Mouse (Mus musculus) kidney, postnatal 0 days (tissue): ENCODE measurements at regions not wholly inside any gene's neighbourhood (a gene's known extent, or its start where the extent isn't known, plus 50 kb on each side); places are given as distances from the start of the nearest gene placed in this dataset.

Experiments used
- ATAC-seq: fragments of 200-750 bp; cut with Nextera tagmentation; replicated peaks from 2 replicates; pipeline ENCODE4 v1.8.0; 2017; ENCODE audit warnings: low read depth, moderate number of reproducible peaks, moderate TSS enrichment, moderate library complexity; ENCODE audit not compliant: low FRiP score
- DNase-seq: peaks from one replicate; pipeline ENCODE4 v3.0.0-alpha.2; 2016; ENCODE audit warnings: low spot score
- H3K27ac ChIP-seq: fragments of 300-500 bp; sonication (generic); 2 replicates; pipeline ENCODE4 v1.5.1; 2014; ENCODE audit warnings: mild to moderate bottlenecking
- H3K27me3 ChIP-seq: fragments of 300-500 bp; sonication (generic); 2 replicates; pipeline ENCODE4 v1.6.1; 2014; ENCODE audit warnings: low read length, mixed read lengths; ENCODE audit not compliant: insufficient read depth
- H3K36me3 ChIP-seq: fragments of 300-500 bp; sonication (generic); 2 replicates; pipeline ENCODE4 v1.6.1; 2014; ENCODE audit warnings: low read length, mixed read lengths; ENCODE audit not compliant: insufficient read depth
- H3K4me1 ChIP-seq: fragments of 300-500 bp; sonication (generic); replicated peaks from 2 replicates; pipeline ENCODE4 v1.6.1; 2014; ENCODE audit warnings: antibody characterized with exemption, low read length, mixed read lengths; ENCODE audit not compliant: insufficient read depth
- H3K4me2 ChIP-seq: fragments of 300-500 bp; sonication (generic); 2 replicates; pipeline ENCODE4 v1.6.1; 2014; ENCODE audit warnings: mild to moderate bottlenecking, low read length, moderate library complexity, mixed read lengths
- H3K4me3 ChIP-seq: fragments of 300-500 bp; sonication (generic); replicated peaks from 2 replicates; pipeline ENCODE4 v1.5.1; 2014; ENCODE audit warnings: low read depth, low read length
- H3K9ac ChIP-seq: fragments of 300-500 bp; sonication (generic); 2 replicates; pipeline ENCODE4 v1.6.1; 2014; ENCODE audit warnings: low read depth, low read length
- H3K9me3 ChIP-seq: fragments of 300-500 bp; sonication (generic); replicated peaks from 2 replicates; pipeline ENCODE4 v1.6.1; 2016; ENCODE audit warnings: low read length, inconsistent platforms, mixed read lengths
- CTCF ChIP-seq: IDR thresholded peaks from 2 replicates; pipeline ENCODE4 v1.5.1; 2016; ENCODE audit warnings: antibody characterized with exemption, low read depth, mild to moderate bottlenecking, moderate library complexity
- WGBS: fragments of 180-500 bp; shearing (Covaris S2); extraction: QIAGEN DNeasy Blood & Tissue Kit; methylation state at CpG from one replicate; pipeline ENCODE4 v1.1.7; 2014; 5-methylcytosine and 5-hydroxymethylcytosine counted together

DNA sequence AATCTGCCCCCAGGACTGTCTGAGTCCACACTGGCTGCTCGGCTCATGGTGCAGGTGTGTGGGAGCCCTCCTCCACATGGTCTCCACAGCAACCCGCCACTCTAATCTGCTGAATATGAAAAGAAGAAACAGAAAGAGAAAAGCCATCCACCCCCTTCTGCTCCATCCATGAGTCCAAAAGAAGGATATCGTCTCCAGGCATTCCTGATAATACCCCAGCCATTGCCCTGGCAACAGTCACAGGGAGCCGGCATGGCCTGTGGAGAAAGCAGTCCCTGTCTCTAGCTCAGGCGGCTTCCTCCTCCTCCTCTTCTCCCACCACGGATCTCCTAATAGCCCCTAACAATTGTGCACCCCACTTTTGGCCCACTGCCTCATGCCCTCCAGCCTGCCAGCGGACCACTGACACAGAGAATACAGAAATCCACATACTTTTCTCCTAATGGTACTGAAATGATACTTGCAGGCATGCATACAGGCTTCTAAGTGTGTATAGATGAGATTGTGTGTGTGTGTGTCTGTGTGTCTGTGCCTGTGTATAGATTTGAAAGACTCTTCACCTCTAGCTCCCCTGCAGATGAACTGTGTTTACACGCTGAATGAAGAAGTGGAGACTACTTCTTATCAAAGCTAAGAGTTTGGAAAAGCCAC is 301.5 kb upstream of the Mpdz start:
- Histone ChIP-seq H3K9ac (no peak overlapping the region), H3K27ac (no peak overlapping the region), H3K4me2 (no peak overlapping the region), H3K4me3 (no peak overlapping the region), H3K36me3 (no peaks in the 10 kb centered on the region), H3K9me3 (no peaks in the 10 kb centered on the region), H3K4me1 (peaks cover 5% of the 10 kb centered on the region; the same call in 1 of the 2 replicates), H3K27me3 (no peaks in the 10 kb centered on the region)
- no peak for TF ChIP-seq CTCF
- ATAC-seq, result peak; percentile 5; the same call in 1 of the 2 replicates
- no peak for DNase-seq
- WGBS, result 35% methylated on average over 8 of the region's 8 CpGs

DNA sequence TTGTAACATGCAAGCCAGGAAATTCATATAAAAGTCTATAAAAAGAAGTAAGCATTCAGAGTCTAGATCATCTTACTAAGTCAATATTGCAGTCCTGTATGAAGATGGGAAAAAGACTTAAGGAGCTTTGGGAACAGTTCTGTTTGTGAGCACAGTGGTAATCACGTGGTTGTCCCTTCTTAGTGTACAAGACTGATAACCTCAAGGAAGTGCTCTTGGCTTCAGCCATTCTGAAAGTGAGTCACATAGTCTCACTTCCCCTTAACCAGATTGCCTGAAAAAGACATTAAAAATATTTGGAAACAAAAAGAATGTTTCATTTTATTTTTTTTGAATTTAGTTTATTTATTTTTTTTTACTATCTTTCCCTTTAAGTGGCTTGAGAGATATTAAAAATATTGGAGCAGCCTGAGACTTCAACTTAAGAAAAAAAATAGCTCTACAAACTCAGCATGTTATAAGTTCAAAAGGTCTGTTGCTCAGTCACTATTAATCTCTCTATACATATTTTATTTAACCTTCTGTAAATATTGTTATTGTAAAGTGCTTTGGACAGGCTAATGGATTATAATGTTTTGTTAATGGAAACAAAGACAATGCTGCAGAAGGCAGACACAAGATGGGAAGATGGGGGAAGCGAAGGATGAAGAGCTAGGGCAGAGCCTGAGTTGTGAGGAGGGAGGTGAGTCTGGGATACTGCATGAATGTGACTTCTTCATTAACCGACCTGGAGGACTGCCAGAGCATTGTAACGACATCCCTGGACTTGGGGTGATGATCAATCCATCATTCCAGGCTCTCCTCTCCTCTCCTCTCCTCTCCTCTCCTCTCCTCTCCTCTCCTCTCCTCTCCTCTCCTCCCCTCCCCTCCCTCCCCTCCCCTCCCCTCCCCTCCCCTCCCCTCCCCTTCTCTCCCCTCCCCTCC is 300.2 kb upstream of the Mpdz start:
- no peak overlapping the region for H3K27ac ChIP-seq
- peak; percentile 52 for DNase-seq
- WGBS, result 43% methylated on average over 4 of the region's 4 CpGs

DNA sequence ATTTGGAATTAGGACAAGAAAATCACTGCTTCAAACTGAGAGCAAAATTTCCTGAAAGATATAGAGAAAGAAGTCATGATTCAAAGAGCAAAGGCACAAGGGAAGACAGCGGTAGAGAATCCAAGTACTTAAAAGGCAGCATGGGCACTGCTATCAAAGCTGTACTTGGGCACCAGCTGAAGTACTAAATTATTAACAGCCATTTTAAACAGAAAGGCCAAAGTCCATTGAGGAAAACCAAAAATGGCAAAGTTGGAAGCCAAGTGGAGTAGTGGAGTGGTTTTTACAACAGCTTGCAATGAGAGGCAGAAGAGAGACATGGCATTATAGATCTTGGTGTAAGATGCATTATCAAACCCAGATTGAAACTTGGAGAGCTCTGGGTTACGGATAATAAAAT is 291.8 kb upstream of the Mpdz start:
- Histone ChIP-seq H3K27me3 (no peaks in the 10 kb centered on the region), H3K4me2 (no peak overlapping the region), H3K9ac (no peak overlapping the region), H3K27ac (no peak overlapping the region), H3K36me3 (no peaks in the 10 kb centered on the region), H3K4me1 (no peaks in the 10 kb centered on the region), H3K9me3 (no peaks in the 10 kb centered on the region), H3K4me3 (no peak overlapping the region)
- no peak for TF ChIP-seq CTCF
- ATAC-seq (no peak), DNase-seq (no peak)
- WGBS, result 92% methylated on average over 2 of the region's 2 CpGs

More for the DNA sequence above, 300.2 kb upstream of the Mpdz start:
- Histone ChIP-seq H3K4me2 (no peak overlapping the region), H3K9ac (no peak overlapping the region), H3K4me1 (peaks cover 5% of the 10 kb centered on the region; the same call in 1 of the 2 replicates), H3K27me3 (no peaks in the 10 kb centered on the region), H3K9me3 (no peaks in the 10 kb centered on the region), H3K4me3 (no peak overlapping the region), H3K36me3 (no peaks in the 10 kb centered on the region)
- no peak for TF ChIP-seq CTCF
- ATAC-seq, result no peak

DNA sequence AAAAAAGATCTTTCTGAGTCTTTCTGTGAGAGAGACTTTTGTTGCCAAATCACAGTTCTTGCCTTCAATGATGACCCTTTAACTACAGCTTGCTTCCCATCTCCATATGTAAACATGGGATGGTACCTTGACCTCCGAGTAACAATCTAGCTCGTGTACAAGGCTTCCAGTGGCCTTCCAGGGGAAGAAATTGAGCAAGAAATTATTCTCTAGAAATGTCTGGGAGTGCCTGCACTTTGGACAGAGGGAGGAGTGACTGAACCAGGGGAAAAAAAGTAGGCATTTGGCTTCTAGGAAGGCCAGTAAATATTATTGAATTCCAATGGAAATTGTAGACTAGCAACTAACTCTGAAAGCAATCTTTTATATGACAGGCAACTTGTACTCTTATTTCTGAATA is 287.8 kb upstream of the Mpdz start:
- WGBS, result 66% methylated on average over 2 of the region's 2 CpGs
- Histone ChIP-seq H3K4me3 (no peak overlapping the region), H3K4me1 (no peaks in the 10 kb centered on the region), H3K4me2 (no peak overlapping the region), H3K27me3 (no peaks in the 10 kb centered on the region), H3K27ac (no peak overlapping the region), H3K9ac (no peak overlapping the region), H3K36me3 (no peaks in the 10 kb centered on the region), H3K9me3 (no peaks in the 10 kb centered on the region)
- ATAC-seq (no peak), DNase-seq (no peak)
- no peak for TF ChIP-seq CTCF

DNA sequence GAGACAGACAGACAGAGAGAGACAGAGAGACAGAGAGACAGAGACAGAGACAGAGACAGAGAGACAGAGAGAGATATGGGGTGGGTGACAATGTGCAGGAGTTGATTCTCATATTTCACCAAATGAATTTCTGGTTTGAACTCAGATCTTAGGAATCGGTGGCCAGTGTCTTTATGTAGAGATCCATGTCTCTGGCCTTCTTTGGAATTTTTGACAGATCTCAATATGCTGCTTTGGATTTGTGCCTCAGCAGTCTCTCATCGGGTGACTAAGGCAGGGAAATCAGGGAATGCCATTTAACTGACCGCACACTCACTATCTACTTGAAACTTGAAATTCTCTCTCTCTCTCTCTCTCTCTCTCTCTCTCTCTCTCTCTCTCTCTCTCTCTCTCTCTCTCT is 286.3 kb upstream of the Mpdz start:
- DNase-seq (no peak), ATAC-seq (no peak)
- Histone ChIP-seq H3K4me1 (no peaks in the 10 kb centered on the region), H3K36me3 (no peaks in the 10 kb centered on the region), H3K27ac (no peak overlapping the region), H3K4me3 (no peak overlapping the region), H3K9me3 (no peaks in the 10 kb centered on the region), H3K9ac (no peak overlapping the region), H3K4me2 (no peak overlapping the region), H3K27me3 (no peaks in the 10 kb centered on the region)
- no peak for TF ChIP-seq CTCF
- 74% methylated on average over 3 of the region's 3 CpGs for WGBS

DNA sequence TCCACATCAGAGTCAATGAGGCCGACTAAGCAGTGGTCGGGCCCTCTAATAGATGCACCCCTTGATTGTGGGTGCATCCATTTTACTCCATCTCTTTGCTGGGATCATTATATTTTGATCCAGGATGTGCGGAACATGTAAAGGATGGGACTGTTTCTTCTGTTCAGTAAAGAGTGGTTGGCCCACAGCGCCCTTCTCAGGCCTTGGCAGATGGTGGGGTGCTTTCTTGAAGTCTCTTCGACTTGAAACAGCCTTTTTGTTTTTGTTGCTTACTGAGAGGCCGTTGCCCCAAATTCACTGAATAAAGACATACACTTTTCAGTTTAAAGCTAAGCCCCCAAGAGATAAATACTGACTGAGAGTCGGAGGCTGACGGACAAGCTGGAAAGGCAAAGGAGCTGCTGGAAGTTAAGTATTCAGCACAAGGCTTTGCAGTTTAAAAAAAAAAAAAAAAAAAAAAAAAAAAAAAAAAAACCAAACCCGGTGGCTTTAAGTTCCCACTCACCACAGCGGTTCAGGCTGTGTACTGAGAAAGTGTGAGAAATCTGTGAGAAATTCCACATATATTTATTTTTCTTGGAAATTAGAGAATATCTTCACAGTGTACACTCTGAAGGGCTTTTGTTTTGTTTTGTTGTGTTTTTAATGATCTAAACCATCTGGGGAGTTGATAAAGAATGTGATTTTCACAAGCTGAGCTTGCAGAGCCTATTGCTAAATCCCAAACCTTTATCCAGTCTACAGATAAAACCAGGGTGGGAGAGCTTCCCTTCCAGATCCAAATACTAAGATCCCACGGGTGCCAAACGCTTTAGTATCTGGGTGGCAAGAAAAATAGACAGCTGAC is 285.3 kb upstream of the Mpdz start:
- no peak overlapping the region for H3K4me2 ChIP-seq
- 62% methylated on average over 12 of the region's 12 CpGs for WGBS
- TF ChIP-seq CTCF, result no peak
- H3K36me3 ChIP-seq, result no peaks in the 10 kb centered on the region
- no peaks in the 10 kb centered on the region for H3K27me3 ChIP-seq
- no peak overlapping the region for H3K4me3 ChIP-seq
- DNase-seq (peak; percentile 68), ATAC-seq (no peak)
- no peaks in the 10 kb centered on the region for H3K4me1 ChIP-seq
- H3K9me3 ChIP-seq, result no peaks in the 10 kb centered on the region
- no peak overlapping the region for H3K9ac ChIP-seq
- no peak overlapping the region for H3K27ac ChIP-seq
